Mouse (Mus musculus): ENCODE data around the gene Plcl1. TPM values are rescaled to one million over a fixed set of nuclear protein-coding genes. Genes with fewer than 3 reads are reported as not detected.

Gene Plcl1
- polyA plus RNA-seq, 1 experiment from 2014 or later = 1.6 TPM

- no peak overlapping the region for H3K9ac ChIP-seq
- no peaks in the 10 kb centered on the region for H3K9me3 ChIP-seq
- no peak overlapping the region for H3K4me3 ChIP-seq
- no peaks in the 10 kb centered on the region for H3K36me3 ChIP-seq
- ATAC-seq (ENCODE audit: insufficient number of reproducible peaks, insufficient read depth, low FRiP score, low TSS enrichment, low read depth) = no peak
- no peak overlapping the region for H3K27ac ChIP-seq
- WGBS = 78% methylated on average over 4 of the region's 4 CpGs
- no peaks in the 10 kb centered on the region for H3K4me1 ChIP-seq
- no peak overlapping the region for H3K4me2 ChIP-seq
- no peaks in the 10 kb centered on the region for H3K27me3 ChIP-seq
Observed at GRCm38 (mm10) chr1:55717283-55717803, 311.6 kb downstream of the Plcl1 start.

GRCm38 (mm10) chr1:55725428-55725827, 319.7 kb downstream of the Plcl1 start:
- no peaks in the 10 kb centered on the region for H3K27me3 ChIP-seq
- ATAC-seq (ENCODE audit: insufficient number of reproducible peaks, insufficient read depth, low FRiP score, low TSS enrichment, low read depth) = no peak
- no peaks in the 10 kb centered on the region for H3K36me3 ChIP-seq
- H3K27ac ChIP-seq = no peak overlapping the region
- H3K4me3 ChIP-seq = no peak overlapping the region
- H3K4me1 ChIP-seq = no peaks in the 10 kb centered on the region
- no peaks in the 10 kb centered on the region for H3K9me3 ChIP-seq
- no peak overlapping the region for H3K9ac ChIP-seq
- 60% methylated on average over 3 of the region's 3 CpGs for WGBS
- no peak overlapping the region for H3K4me2 ChIP-seq

GRCm38 (mm10) chr1:55729332-55729731, 323.6 kb downstream of the Plcl1 start:
- no peak for ATAC-seq (ENCODE audit: insufficient number of reproducible peaks, insufficient read depth, low FRiP score, low TSS enrichment, low read depth)
- H3K4me3 ChIP-seq = no peak overlapping the region
- H3K4me1 ChIP-seq = no peaks in the 10 kb centered on the region

GRCm38 (mm10) chr1:55732951-55733350, 327.2 kb downstream of the Plcl1 start:
- no peaks in the 10 kb centered on the region for H3K27me3 ChIP-seq
- no peak overlapping the region for H3K27ac ChIP-seq
- no peak for ATAC-seq (ENCODE audit: insufficient number of reproducible peaks, insufficient read depth, low FRiP score, low TSS enrichment, low read depth)
- H3K4me1 ChIP-seq = no peaks in the 10 kb centered on the region
- WGBS = 65% methylated on average over 3 of the region's 3 CpGs
- no peaks in the 10 kb centered on the region for H3K36me3 ChIP-seq
- no peak overlapping the region for H3K4me2 ChIP-seq
- H3K9ac ChIP-seq = no peak overlapping the region
- no peaks in the 10 kb centered on the region for H3K9me3 ChIP-seq
- no peak overlapping the region for H3K4me3 ChIP-seq

More at GRCm38 (mm10) chr1:55729332-55729731, 323.6 kb downstream of the Plcl1 start:
- Histone ChIP-seq H3K27me3 (no peaks in the 10 kb centered on the region), H3K9ac (no peak overlapping the region), H3K4me2 (no peak overlapping the region), H3K36me3 (no peaks in the 10 kb centered on the region), H3K27ac (no peak overlapping the region), H3K9me3 (no peaks in the 10 kb centered on the region)
- WGBS = 75% methylated on average over 3 of the region's 3 CpGs

GRCm38 (mm10) chr1:55736054-55736740, 330.5 kb downstream of the Plcl1 start:
- H3K27ac ChIP-seq = no peak overlapping the region
- H3K9me3 ChIP-seq = no peaks in the 10 kb centered on the region
- no peak overlapping the region for H3K9ac ChIP-seq
- ATAC-seq (ENCODE audit: insufficient number of reproducible peaks, insufficient read depth, low FRiP score, low TSS enrichment, low read depth) = 0 out of 2 replicates have a peak, but pooled peaks have one; percentile 43
- no peaks in the 10 kb centered on the region; the same call in 1 of the 2 replicates for H3K27me3 ChIP-seq
- H3K4me1 ChIP-seq = no peaks in the 10 kb centered on the region
- H3K4me3 ChIP-seq = no peak overlapping the region
- H3K4me2 ChIP-seq = no peak overlapping the region
- no peaks in the 10 kb centered on the region for H3K36me3 ChIP-seq
- 87% methylated on average over 14 of the region's 14 CpGs for WGBS

- no peak for ATAC-seq (ENCODE audit: insufficient number of reproducible peaks, insufficient read depth, low FRiP score, low TSS enrichment, low read depth)
- H3K4me3 ChIP-seq = no peak overlapping the region
- no peak overlapping the region for H3K27ac ChIP-seq
- no peaks in the 10 kb centered on the region for H3K9me3 ChIP-seq
- no peak overlapping the region for H3K4me2 ChIP-seq
- no peaks in the 10 kb centered on the region; the same call in 1 of the 2 replicates for H3K27me3 ChIP-seq
- no peak overlapping the region for H3K9ac ChIP-seq
- H3K36me3 ChIP-seq = no peaks in the 10 kb centered on the region
- 56% methylated on average over 5 of the region's 5 CpGs for WGBS
- H3K4me1 ChIP-seq = peaks cover under 1% of the 10 kb centered on the region; the same call in 1 of the 2 replicates
Observed at GRCm38 (mm10) chr1:55736762-55737288, 331.1 kb downstream of the Plcl1 start.

GRCm38 (mm10) chr1:55738746-55739365, 333.1 kb downstream of the Plcl1 start:
- ATAC-seq (ENCODE audit: insufficient number of reproducible peaks, insufficient read depth, low FRiP score, low TSS enrichment, low read depth) = no peak
- peaks cover 4% of the 10 kb centered on the region; the same call in 1 of the 2 replicates for H3K4me1 ChIP-seq
- no peaks in the 10 kb centered on the region for H3K9me3 ChIP-seq
- no peak overlapping the region for H3K9ac ChIP-seq
- 65% methylated on average over 12 of the region's 12 CpGs for WGBS
- no peak overlapping the region for H3K4me3 ChIP-seq
- H3K27ac ChIP-seq = no peak overlapping the region
- H3K4me2 ChIP-seq = no peak overlapping the region
- H3K36me3 ChIP-seq = no peaks in the 10 kb centered on the region
- H3K27me3 ChIP-seq = no peaks in the 10 kb centered on the region; the same call in 1 of the 2 replicates

GRCm38 (mm10) chr1:55741885-55742284, 336.2 kb downstream of the Plcl1 start:
- WGBS = 54% methylated on average over 3 of the region's 3 CpGs
- Histone ChIP-seq H3K4me1 (peaks cover 4% of the 10 kb centered on the region; the same call in 1 of the 2 replicates), H3K9ac (no peak overlapping the region), H3K27ac (no peak overlapping the region), H3K36me3 (no peaks in the 10 kb centered on the region), H3K27me3 (no peaks in the 10 kb centered on the region; the same call in 1 of the 2 replicates), H3K4me3 (no peak overlapping the region), H3K9me3 (no peaks in the 10 kb centered on the region), H3K4me2 (no peak overlapping the region)
- no peak for ATAC-seq (ENCODE audit: insufficient number of reproducible peaks, insufficient read depth, low FRiP score, low TSS enrichment, low read depth)

- WGBS = 76% methylated on average over 5 of the region's 5 CpGs
- Histone ChIP-seq H3K9me3 (no peaks in the 10 kb centered on the region), H3K4me2 (no peak overlapping the region), H3K27ac (no peak overlapping the region), H3K36me3 (no peaks in the 10 kb centered on the region), H3K27me3 (no peaks in the 10 kb centered on the region), H3K9ac (no peak overlapping the region), H3K4me3 (no peak overlapping the region), H3K4me1 (no peaks in the 10 kb centered on the region)
- ATAC-seq (ENCODE audit: insufficient number of reproducible peaks, insufficient read depth, low FRiP score, low TSS enrichment, low read depth) = no peak
Observed at GRCm38 (mm10) chr1:55748516-55748915, 342.8 kb downstream of the Plcl1 start.

GRCm38 (mm10) chr1:55749770-55750169, 344.0 kb downstream of the Plcl1 start:
- no peak overlapping the region for H3K9ac ChIP-seq
- ATAC-seq (ENCODE audit: insufficient number of reproducible peaks, insufficient read depth, low FRiP score, low TSS enrichment, low read depth) = no peak
- no peak overlapping the region for H3K27ac ChIP-seq
- no peaks in the 10 kb centered on the region for H3K4me1 ChIP-seq
- no peaks in the 10 kb centered on the region for H3K9me3 ChIP-seq
- H3K4me2 ChIP-seq = no peak overlapping the region
- H3K36me3 ChIP-seq = no peaks in the 10 kb centered on the region
- 88% methylated on average over 7 of the region's 7 CpGs for WGBS
- H3K4me3 ChIP-seq = no peak overlapping the region
- H3K27me3 ChIP-seq = no peaks in the 10 kb centered on the region

GRCm38 (mm10) chr1:55755742-55756141, 350.0 kb downstream of the Plcl1 start:
- 60% methylated on average over 10 of the region's 10 CpGs for WGBS
- no peak overlapping the region for H3K9ac ChIP-seq

More at GRCm38 (mm10) chr1:55755742-55756141, 350.0 kb downstream of the Plcl1 start:
- Histone ChIP-seq H3K4me3 (no peak overlapping the region), H3K4me2 (no peak overlapping the region), H3K4me1 (no peaks in the 10 kb centered on the region), H3K27ac (no peak overlapping the region), H3K9me3 (no peaks in the 10 kb centered on the region), H3K27me3 (no peaks in the 10 kb centered on the region), H3K36me3 (no peaks in the 10 kb centered on the region)
- ATAC-seq (ENCODE audit: insufficient number of reproducible peaks, insufficient read depth, low FRiP score, low TSS enrichment, low read depth) = no peak
